Mouse (Mus musculus): ENCODE measurements around the gene Kif19a. TPM values are rescaled to one million over a fixed set of nuclear protein-coding genes. Genes with fewer than 3 reads are reported as not detected.

Kif19a gene
- total RNA-seq, 2 experiments from 2014 or later: 0.13 to 0.25 TPM

GRCm38 (mm10) chr11:114769911-114770310 is 4.7 kb downstream of the Kif19a start:
- no peak for DNase-seq (ENCODE audit: low spot score)
- intact Hi-C loops (cut with DNase I): no loop called here

- intact Hi-C loops (cut with DNase I): no loop called here
- DNase-seq (ENCODE audit: low spot score): no peak
These were observed 6.7 kb downstream of the Kif19a start for GRCm38 (mm10) chr11:114771896-114772295.

- intact Hi-C loops (cut with DNase I): no loop called here
- DNase-seq (ENCODE audit: low spot score): peak; percentile 21
These were observed 14.9 kb downstream of the Kif19a start for GRCm38 (mm10) chr11:114780076-114780475.

- intact Hi-C loops (cut with DNase I): no loop called here
- no peak for DNase-seq (ENCODE audit: low spot score)
These were observed 20.7 kb downstream of the Kif19a start for GRCm38 (mm10) chr11:114785892-114786291.

- intact Hi-C loops (cut with DNase I): no loop called here
- no peak for DNase-seq (ENCODE audit: low spot score)
These were observed 21.1 kb downstream of the Kif19a start for GRCm38 (mm10) chr11:114786326-114786725.

GRCm38 (mm10) chr11:114787611-114788010 is 22.4 kb downstream of the Kif19a start:
- intact Hi-C loops (cut with DNase I): no loop called here
- DNase-seq (ENCODE audit: low spot score): no peak

GRCm38 (mm10) chr11:114789061-114789714 is 24.0 kb downstream of the Kif19a start:
- DNase-seq (ENCODE audit: low spot score): peak; percentile 54
- intact Hi-C loops (cut with DNase I): loop anchor here (1.0 kb wide), 1 partner anchor 44 kb away; no protein-coding TSS in a partner anchor

- intact Hi-C loops (cut with DNase I): loop anchor here (1.0 kb wide), 1 partner anchor 44 kb away; no protein-coding TSS in a partner anchor
- no peak for DNase-seq (ENCODE audit: low spot score)
These were observed 24.5 kb downstream of the Kif19a start for GRCm38 (mm10) chr11:114789716-114790115.

- intact Hi-C loops (cut with DNase I): no loop called here
- DNase-seq (ENCODE audit: low spot score): no peak
These were observed 25.0 kb downstream of the Kif19a start for GRCm38 (mm10) chr11:114790171-114790570.

- DNase-seq (ENCODE audit: low spot score): no peak
- intact Hi-C loops (cut with DNase I): no loop called here
These were observed 25.7 kb downstream of the Kif19a start for GRCm38 (mm10) chr11:114790841-114791240.

GRCm38 (mm10) chr11:114791351-114791889 is 26.2 kb downstream of the Kif19a start:
- DNase-seq (ENCODE audit: low spot score): no peak
- intact Hi-C loops (cut with DNase I): no loop called here

- intact Hi-C loops (cut with DNase I): no loop called here
- DNase-seq (ENCODE audit: low spot score): no peak
These were observed 26.8 kb downstream of the Kif19a start for GRCm38 (mm10) chr11:114791891-114792411.

- no peak for DNase-seq (ENCODE audit: low spot score)
- intact Hi-C loops (cut with DNase I): no loop called here
These were observed 27.8 kb downstream of the Kif19a start for GRCm38 (mm10) chr11:114792931-114793494.

GRCm38 (mm10) chr11:114793868-114794545 is 28.8 kb downstream of the Kif19a start:
- no peak for DNase-seq (ENCODE audit: low spot score)
- intact Hi-C loops (cut with DNase I): no loop called here

- intact Hi-C loops (cut with DNase I): no loop called here
- DNase-seq (ENCODE audit: low spot score): no peak
These were observed 29.5 kb downstream of the Kif19a start for GRCm38 (mm10) chr11:114794691-114795090.

GRCm38 (mm10) chr11:114795231-114795746 is 30.1 kb downstream of the Kif19a start:
- intact Hi-C loops (cut with DNase I): no loop called here
- no peak for DNase-seq (ENCODE audit: low spot score)

- DNase-seq (ENCODE audit: low spot score): no peak
- intact Hi-C loops (cut with DNase I): no loop called here
These were observed 30.7 kb downstream of the Kif19a start, which contains the start of gene Btbd17 for GRCm38 (mm10) chr11:114795848-114796322. TSS of gene Btbd17 (minus strand) at chr11:114795945.

GRCm38 (mm10) chr11:114797176-114797575 is 32.0 kb downstream of the Kif19a start:
- intact Hi-C loops (cut with DNase I): no loop called here
- DNase-seq (ENCODE audit: low spot score): no peak

- intact Hi-C loops (cut with DNase I): no loop called here
- DNase-seq (ENCODE audit: low spot score): no peak
These were observed 32.8 kb downstream of the Kif19a start for GRCm38 (mm10) chr11:114797981-114798380.

- intact Hi-C loops (cut with DNase I): no loop called here
- DNase-seq (ENCODE audit: low spot score): no peak
These were observed 33.4 kb downstream of the Kif19a start, which contains the start of gene Gpr142 for GRCm38 (mm10) chr11:114798624-114799023. TSS of gene Gpr142 (plus strand) at chr11:114798924.
